Mouse (Mus musculus): ENCODE measurements around the gene Phf21a.

DNA sequence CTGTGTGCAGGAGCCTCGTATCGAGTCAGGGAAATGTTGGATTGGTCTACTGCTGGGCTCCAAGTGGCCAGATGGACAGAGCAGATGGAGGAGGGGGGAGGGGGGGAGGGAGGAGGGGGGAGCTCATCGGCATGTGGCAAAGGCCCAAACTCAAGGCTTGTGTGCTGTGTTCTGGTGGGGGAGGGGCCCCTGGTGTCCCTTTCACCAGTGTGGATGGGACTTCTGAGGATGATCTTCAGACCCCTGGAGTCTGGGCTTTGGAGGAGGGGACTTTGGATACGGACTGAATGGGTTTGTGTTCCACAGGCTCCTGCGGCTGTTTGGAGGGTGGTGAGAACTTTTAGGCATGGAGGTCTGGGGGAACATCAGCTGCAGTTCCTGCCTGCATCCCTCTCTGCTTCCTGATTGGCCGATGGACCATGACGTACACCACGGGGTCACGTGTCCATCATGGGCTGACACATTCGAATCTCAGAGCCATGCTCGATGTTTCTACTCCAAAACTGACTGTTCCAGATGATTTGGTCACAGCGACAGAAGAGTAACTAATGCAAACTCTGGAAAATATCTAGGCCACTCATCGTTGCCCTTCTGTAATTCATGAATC is 16.7 kb upstream of the Phf21a start:
- TF ChIP-seq GATA1 (IDR thresholded peaks at IDR 0.05; ENCODE audit: low read length) (no peak), TAL1 (IDR thresholded peaks at IDR 0.05; ENCODE audit: low read length) (no peak)
